Mouse (Mus musculus) lung, adult 2 months (tissue): ENCODE results near the gene Klk1b1.

Experiments used
- CTCF ChIP-seq: fragments of 200-500 bp; IDR thresholded peaks from 2 replicates; pipeline ENCODE4 v1.5.1; 2011; ENCODE audit warnings: mild to moderate bottlenecking, low read length, control low read depth; ENCODE audit not compliant: insufficient read depth
- POLR2A ChIP-seq: fragments of 200-500 bp; IDR thresholded peaks from 2 replicates; pipeline ENCODE4 v1.6.1; 2011; ENCODE audit warnings: low read depth, mild to moderate bottlenecking, control low read depth, low read length, borderline replicate concordance; ENCODE audit errors: extremely low read depth

GRCm38 (mm10) chr7:43921941-43922340 is 44.6 kb upstream of the Klk1b1 start:
- TF ChIP-seq POLR2A (no peak), CTCF (no peak)
